Mouse (Mus musculus) erythroblast, embryonic 14.5 days (primary cell): ENCODE measurements around the gene Agap1. TPM values are rescaled to one million over a fixed set of nuclear protein-coding genes. Genes with fewer than 3 reads are reported as not detected.

Source experiments
- H3K27me3 ChIP-seq: 2 replicates; pipeline ENCODE4 v1.6.1; 2012; ENCODE audit warnings: inconsistent platforms; ENCODE audit not compliant: control insufficient read depth
- H3K36me3 ChIP-seq: 2 replicates; pipeline ENCODE4 v1.6.1; 2012; ENCODE audit warnings: mild to moderate bottlenecking, inconsistent platforms; ENCODE audit not compliant: control insufficient read depth
- H3K4me1 ChIP-seq: 2 replicates; pipeline ENCODE4 v1.6.1; 2012; ENCODE audit warnings: inconsistent platforms; ENCODE audit not compliant: control insufficient read depth
- H3K4me3 ChIP-seq: replicated peaks from 2 replicates; pipeline ENCODE3; 2012; ENCODE audit warnings: moderate library complexity, mild to moderate bottlenecking, inconsistent platforms
- H3K9me3 ChIP-seq: 2 replicates; pipeline ENCODE4 v1.6.1; 2012; ENCODE audit warnings: low read length, inconsistent platforms, mixed read lengths; ENCODE audit not compliant: control insufficient read depth
- GATA1 ChIP-seq: IDR thresholded peaks from 2 replicates; pipeline ENCODE4 v1.6.1; 2012; ENCODE audit warnings: low read length, inconsistent platforms, mixed read lengths
- TAL1 ChIP-seq: IDR thresholded peaks from 3 replicates; pipeline ENCODE4 v1.6.1; 2012; ENCODE audit warnings: low read length, inconsistent platforms, mixed read lengths
- polyA plus RNA-seq: library from polyadenylated mRNA; stranded (reverse); fragments of >175 nt; gene quantifications from 2 replicates; pipeline ENCODE4 v1.2.3, GENCODE M21; 2012

Gene Agap1
- polyA plus RNA-seq, 1 experiment, result 0.09 TPM

DNA sequence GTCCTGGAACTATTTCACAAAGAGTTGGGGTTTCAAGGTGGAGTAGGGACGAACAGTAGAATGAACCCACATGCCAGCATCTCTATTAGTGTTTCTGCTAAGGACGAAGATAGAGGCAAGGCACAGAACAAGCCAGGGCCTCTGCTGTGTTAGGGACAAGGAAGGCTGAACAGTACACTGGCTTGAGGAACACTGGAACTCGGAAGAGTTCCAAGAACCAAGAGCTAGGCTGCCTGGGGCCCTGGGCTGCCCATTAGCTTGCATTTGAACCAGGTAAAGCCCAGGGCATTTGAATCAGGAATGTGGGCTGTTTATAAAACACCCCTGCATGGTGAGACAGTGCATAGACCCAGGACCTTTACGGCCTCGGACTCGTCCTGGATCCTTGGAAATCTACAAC, 940 bp upstream of the Agap1 start:
- TF ChIP-seq TAL1, result no peak
- Histone ChIP-seq H3K27me3 (peaks cover 45% of the 10 kb centered on the region), H3K9me3 (peaks cover 5% of the 10 kb centered on the region; the same call in 1 of the 2 replicates)

DNA sequence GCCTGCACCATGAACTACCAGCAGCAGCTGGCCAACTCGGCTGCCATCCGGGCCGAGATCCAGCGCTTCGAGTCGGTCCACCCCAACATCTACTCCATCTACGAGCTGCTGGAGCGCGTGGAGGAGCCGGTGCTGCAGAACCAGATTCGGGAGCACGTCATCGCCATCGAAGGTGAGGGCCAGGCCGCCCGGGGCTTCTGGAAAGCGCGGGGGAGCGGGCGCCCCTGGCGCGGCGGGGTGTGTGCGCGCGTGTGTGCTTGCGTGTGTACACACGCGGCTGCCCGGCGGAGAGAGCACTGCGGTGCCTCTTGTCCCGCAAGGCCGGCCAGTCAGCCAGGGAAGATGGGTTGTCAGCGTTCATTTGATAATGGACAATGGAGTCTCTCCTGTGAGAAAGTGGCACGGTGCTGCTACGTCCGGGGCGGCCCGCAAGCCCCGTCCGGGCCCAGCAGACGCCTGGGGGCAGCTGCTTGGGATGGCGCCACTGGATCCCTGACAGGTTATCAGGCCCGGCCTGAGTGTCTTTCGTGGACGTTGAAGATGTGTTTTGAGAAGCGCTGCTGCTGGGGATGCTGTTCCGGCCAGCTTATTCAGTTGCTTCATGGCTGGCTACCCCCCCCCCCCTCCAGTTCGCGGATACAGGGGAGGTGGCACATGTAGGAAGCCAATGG, 950 bp downstream of the Agap1 start:
- peak overlapping the region; percentile 63 for H3K4me3 ChIP-seq
- peaks cover 5% of the 10 kb centered on the region; the same call in 1 of the 2 replicates for H3K9me3 ChIP-seq
- H3K27me3 ChIP-seq, result peaks cover 45% of the 10 kb centered on the region

More for the DNA sequence above, 940 bp upstream of the Agap1 start:
- H3K36me3 ChIP-seq, result no peaks in the 10 kb centered on the region
- no peak overlapping the region for H3K4me3 ChIP-seq
- peaks cover 6% of the 10 kb centered on the region for H3K4me1 ChIP-seq

DNA sequence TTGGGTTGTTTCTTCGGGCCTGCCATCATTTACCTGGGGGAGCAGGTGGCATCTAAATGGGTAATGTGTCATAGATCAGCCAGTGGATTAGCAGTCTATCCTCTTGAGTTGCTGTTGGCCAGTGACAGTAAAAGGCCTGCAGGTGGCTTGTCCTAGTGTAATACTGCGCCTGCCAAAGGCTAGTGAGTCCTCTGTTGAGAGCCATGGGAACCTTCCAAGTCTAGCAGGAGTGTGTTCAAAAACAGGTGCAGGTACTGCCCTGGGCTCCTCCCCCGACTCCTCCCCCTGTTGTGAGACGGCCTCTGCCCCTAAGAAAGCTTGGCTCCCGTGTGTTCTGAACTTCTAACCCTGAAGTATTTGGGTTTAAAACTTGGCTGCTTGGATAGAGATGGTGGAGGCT, 1.9 kb downstream of the Agap1 start:
- Histone ChIP-seq H3K4me3 (no peak overlapping the region), H3K27me3 (peaks cover 45% of the 10 kb centered on the region), H3K36me3 (no peaks in the 10 kb centered on the region), H3K9me3 (peaks cover 5% of the 10 kb centered on the region; the same call in 1 of the 2 replicates), H3K4me1 (peaks cover 6% of the 10 kb centered on the region)
- TF ChIP-seq TAL1 (no peak), GATA1 (no peak)

More for the DNA sequence above, 950 bp downstream of the Agap1 start:
- TF ChIP-seq TAL1, result no peak
- no peak for TF ChIP-seq GATA1
- H3K4me1 ChIP-seq, result peaks cover 6% of the 10 kb centered on the region
- H3K36me3 ChIP-seq, result no peaks in the 10 kb centered on the region

DNA sequence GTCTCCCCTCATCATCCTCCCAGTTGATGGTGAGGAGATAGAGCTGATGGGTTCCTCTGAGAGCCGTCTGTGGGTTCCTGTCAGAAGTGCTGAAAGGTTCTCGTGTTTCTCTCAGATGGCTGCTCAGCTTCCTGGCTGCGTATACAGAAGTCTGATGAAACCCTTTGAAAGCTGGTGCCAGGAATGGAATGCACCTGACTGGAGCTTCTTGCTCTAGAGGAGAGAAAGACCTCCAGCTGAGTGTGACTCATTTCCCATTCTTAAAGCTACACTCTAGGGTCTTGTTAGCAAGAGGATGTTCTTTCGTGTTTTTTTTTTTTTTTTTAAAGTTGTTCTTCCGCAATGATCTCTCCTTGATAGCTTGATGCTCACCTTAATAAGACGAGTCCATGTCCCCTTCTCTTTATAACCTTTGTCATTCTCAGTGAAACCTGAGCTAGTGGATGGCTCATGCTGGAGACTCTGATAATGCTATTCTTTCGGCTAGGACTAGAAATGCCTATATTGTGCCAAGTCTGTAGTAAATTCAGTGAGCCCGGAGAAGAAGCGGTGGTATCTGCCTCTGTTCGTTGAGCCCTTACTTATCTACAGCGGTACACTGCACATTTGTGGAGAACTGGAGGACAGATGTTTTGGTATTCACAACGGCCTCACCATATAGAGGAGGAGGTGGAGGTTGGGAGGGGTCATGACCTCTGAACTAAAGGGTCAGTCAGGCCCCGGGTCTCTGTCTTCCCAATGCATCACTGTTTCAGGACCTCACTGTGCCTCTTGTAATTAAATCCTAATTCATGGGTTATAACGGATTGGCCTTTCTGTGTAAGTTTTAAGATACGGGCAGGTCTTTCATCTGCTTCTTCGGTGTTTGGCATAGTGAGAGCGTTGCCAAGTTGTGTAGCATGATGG, 2.8 kb downstream of the Agap1 start:
- peaks cover 6% of the 10 kb centered on the region for H3K4me1 ChIP-seq
- H3K4me3 ChIP-seq, result no peak overlapping the region
- peaks cover 42% of the 10 kb centered on the region for H3K27me3 ChIP-seq
- no peaks in the 10 kb centered on the region for H3K36me3 ChIP-seq
- TF ChIP-seq TAL1 (no peak), GATA1 (no peak)
- H3K9me3 ChIP-seq, result peaks cover 5% of the 10 kb centered on the region; the same call in 1 of the 2 replicates

DNA sequence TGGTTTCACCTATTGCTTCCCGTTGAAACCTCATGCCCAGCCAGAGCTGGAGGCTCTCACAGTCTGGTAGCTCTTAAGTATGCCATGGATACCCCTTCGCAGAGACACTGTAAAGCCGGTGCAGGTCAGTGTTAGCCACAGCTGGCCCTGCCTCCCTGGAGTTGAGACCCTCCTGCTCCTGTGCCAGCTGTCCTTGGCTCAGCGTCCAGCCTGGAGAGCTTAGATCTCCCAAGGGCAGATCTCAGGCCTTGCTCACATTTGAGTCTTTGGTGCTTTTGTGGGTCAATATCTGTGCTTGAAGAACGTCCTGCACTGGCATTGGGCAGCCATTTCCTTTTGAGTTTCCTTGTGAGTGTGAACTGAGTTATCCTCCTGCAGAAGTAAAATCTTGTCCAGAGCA, 7.3 kb downstream of the Agap1 start:
- Histone ChIP-seq H3K4me1 (no peaks in the 10 kb centered on the region; the same call in 1 of the 2 replicates), H3K4me3 (no peak overlapping the region), H3K9me3 (peaks cover 5% of the 10 kb centered on the region; the same call in 1 of the 2 replicates), H3K36me3 (no peaks in the 10 kb centered on the region), H3K27me3 (no peaks in the 10 kb centered on the region)
- no peak for TF ChIP-seq GATA1
- TF ChIP-seq TAL1, result no peak

DNA sequence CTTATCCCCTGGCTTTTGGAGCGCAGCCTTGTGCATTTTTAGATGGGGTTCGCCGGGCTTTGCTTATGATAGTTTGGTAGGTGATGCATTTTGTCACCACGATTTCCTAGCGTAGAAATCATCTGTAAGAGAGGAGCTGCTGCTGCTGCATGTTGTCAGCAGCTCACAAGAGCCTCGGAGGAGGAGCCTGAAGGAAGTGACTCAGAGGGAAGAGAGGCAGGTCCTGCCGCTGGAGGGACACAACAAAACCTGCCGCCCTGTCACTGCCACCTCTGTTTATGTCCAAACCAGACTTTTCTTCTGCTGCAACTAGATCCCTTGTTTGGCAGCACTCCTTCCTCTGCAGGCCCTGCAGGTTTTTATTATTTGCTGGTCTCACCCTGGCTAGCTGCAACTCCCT, 8.5 kb downstream of the Agap1 start:
- peaks cover 2% of the 10 kb centered on the region; the same call in 1 of the 2 replicates for H3K9me3 ChIP-seq
- H3K27me3 ChIP-seq, result no peaks in the 10 kb centered on the region
- H3K4me1 ChIP-seq, result peaks cover 2% of the 10 kb centered on the region; the same call in 1 of the 2 replicates
- TF ChIP-seq GATA1 (no peak), TAL1 (no peak)
- no peak overlapping the region for H3K4me3 ChIP-seq
- H3K36me3 ChIP-seq, result no peaks in the 10 kb centered on the region

DNA sequence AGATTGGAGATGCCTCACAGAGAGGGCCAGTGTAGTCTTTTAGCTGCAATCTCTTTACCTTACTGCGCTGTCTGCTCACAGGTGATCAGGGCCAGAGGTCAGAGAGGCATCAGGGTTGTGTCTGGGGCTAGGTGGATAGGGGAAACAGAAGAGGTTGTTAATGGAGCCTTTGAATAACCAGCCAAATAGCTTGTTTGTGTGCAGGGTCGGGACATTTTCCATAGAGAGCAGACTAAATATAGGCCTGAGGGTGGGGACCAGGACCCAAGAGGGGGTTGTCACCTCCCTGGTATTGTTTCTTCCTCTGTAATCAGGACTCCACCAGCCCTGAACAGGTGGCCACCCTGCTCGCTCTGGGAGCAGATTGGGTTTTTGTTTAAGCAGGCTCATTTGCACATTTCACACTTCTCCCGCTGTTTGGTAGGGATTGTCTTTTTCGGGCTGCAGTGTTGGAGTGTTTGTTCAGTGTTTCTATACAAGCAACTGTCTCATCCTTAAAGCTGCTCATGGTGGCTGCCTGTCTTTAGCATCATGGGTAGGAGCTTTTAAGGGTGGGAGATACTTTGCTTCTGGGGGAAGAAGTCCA, 10.9 kb downstream of the Agap1 start:
- no peak for TF ChIP-seq TAL1
- TF ChIP-seq GATA1, result no peak
- no peak overlapping the region for H3K4me3 ChIP-seq
- H3K27me3 ChIP-seq, result no peaks in the 10 kb centered on the region
- no peaks in the 10 kb centered on the region for H3K9me3 ChIP-seq
- H3K36me3 ChIP-seq, result no peaks in the 10 kb centered on the region
- peaks cover 2% of the 10 kb centered on the region; the same call in 1 of the 2 replicates for H3K4me1 ChIP-seq

DNA sequence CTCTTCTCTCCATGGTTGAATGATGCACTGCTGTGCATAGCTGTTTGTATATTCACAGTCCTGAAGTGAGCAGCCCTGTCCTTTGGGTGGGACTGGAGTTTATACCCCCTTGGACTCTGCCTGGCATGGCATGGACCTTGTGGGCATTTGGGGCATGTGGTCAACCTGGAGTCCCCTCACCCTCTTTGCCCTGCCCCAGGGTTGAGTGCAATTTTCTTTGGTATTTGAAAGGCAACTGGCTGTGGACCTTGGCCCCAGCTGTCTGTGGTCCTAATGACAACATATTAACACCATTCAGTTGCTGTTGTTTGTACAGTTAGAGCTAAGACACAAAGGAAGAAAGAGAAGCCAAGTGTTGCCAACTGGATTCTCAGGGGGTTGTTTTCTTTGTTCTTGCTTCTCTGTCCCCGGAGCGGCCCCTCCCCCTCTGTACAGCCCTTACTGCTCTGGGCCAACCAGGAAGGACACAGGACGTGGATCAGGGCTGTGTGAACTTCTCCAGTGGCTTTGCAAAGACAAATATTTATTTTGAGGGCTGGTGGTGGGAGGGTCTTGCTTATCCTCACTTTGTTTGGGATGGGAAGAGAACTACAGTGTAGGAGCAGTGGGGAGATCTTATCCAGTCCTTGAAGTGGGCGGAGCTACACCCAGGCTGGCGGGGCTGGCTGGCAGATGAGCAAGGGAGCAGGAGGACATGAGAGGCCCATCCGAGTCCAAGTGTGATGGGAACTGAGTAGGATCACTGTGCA, 12.9 kb downstream of the Agap1 start:
- Histone ChIP-seq H3K27me3 (no peaks in the 10 kb centered on the region), H3K4me3 (no peak overlapping the region), H3K9me3 (no peaks in the 10 kb centered on the region), H3K36me3 (no peaks in the 10 kb centered on the region), H3K4me1 (peaks cover 2% of the 10 kb centered on the region; the same call in 1 of the 2 replicates)
- TF ChIP-seq GATA1 (no peak), TAL1 (no peak)
